Mouse (Mus musculus) central nervous system, embryonic 18 days (tissue): ENCODE measurements around the gene Rhbdd1. TPM values are rescaled to one million over a fixed set of nuclear protein-coding genes. Genes with fewer than 3 reads are reported as not detected.

Experiments used
- polyA plus RNA-seq: library from polyadenylated mRNA; depleted of rRNA; stranded (reverse); fragments of >200 nt; gene quantifications from 2 replicates; pipeline ENCODE4 v1.2.3, GENCODE M21; 2012; rRNA removed

The Rhbdd1 gene
- 3.8 and 4.1 TPM in 2 replicates for polyA plus RNA-seq

DNA sequence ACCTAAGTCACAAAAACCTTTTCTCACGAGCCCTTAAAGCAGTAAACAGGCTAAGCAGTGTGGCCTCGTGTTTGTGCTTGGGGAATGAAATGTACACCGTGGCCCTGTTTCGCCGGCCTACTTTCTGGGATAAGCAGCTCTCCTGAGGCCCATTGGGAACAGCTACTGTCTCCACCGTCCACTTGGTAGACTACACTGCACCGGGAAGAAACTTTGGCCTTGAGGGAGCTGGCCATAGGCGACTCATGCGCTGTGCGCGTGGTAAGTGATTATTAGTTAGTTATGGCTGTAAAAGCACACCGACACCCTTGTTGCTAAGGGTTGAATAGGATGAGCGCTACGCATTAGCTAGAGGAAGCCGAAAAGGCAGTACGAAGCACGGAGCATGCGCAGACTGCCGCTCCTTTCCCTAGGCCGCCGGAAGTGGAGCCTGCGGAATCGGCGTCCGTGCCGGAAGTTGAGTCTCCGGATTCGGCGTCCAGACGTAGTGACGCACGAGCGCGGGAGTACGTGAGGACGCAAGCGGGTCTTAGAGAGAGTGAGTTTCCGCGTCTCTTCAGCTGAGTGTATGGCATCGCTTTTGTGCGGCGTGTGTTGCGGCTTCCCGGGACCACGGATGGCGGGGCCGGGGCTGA, at the start of gene Rhbdd1:
Gene Rhbdd1, plus strand, starts transcription at position 342 of the 635 bp plus-strand sequence.

DNA sequence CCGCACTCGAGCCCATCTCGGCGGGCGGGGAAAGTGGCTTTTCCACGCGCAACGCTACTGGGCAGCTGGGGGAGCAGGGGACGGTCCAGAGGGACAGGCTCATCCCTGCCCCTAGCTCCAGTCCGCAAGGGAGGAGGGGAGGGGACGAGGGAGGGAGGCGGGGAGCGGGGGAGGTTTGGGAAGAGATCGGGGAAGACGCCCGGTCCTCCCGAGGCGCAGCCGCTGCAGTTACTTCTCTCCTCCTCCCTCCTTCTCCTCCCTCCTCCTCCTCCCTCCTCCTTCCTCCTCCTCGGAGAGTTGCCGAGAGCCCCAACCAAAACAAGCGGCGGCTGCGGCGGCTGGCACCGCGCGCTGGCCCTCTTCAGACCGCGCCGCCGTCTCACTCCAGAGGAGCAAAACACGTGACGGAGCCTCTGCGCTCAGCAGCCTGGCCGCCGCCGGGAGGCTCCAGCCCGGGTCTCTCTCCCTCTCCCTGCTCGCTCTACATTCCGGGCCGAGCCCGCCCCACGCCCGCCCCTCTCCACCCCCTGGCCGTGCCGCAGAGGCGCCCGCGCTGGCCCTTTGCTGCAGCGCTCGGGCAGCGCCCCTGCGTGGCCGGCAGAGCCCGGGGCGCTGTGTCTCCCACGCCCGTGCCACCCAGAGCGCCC, 25.0 kb upstream of the Rhbdd1 start, which contains the start of gene Irs1:
Gene Irs1, minus strand, starts transcription at position 266 of the 647 bp plus-strand sequence.

Other genes starting within 250 kb of the Rhbdd1 start
- 0.28 and 0.32 TPM in 2 replicates for gene Gm9747, start 83.3 kb upstream of the Rhbdd1 start, polyA plus RNA-seq
- gene Irs1, start 25.0 kb upstream of the Rhbdd1 start, polyA plus RNA-seq, result 10.8 and 12.0 TPM in 2 replicates